Mouse (Mus musculus) hindbrain, postnatal 0 days (tissue): Measurements from ENCODE around the gene Myo18b. TPM values are rescaled to one million over a fixed set of nuclear protein-coding genes. Genes with fewer than 3 reads are reported as not detected.

ENCODE experiments used
- ATAC-seq: fragments of 200-750 bp; cut with Nextera tagmentation; 2 replicates; pipeline ENCODE4 v1.8.0; 2017; ENCODE audit warnings: mild to moderate bottlenecking, moderate TSS enrichment, moderate library complexity
- DNase-seq: peaks from one replicate; pipeline ENCODE4 v3.0.0-alpha.2; 2015; ENCODE audit warnings: low spot score
- H3K27ac ChIP-seq: fragments of 300-500 bp; sonication (generic); 2 replicates; pipeline ENCODE4 v1.5.1; 2014; ENCODE audit warnings: mild to moderate bottlenecking
- H3K27me3 ChIP-seq: fragments of 300-500 bp; sonication (generic); 2 replicates; pipeline ENCODE4 v1.6.1; 2014; ENCODE audit warnings: low read length, mixed read lengths; ENCODE audit not compliant: insufficient read depth
- H3K36me3 ChIP-seq: fragments of 300-500 bp; sonication (generic); 2 replicates; pipeline ENCODE4 v1.6.1; 2014; ENCODE audit warnings: low read length, mixed read lengths; ENCODE audit not compliant: insufficient read depth
- H3K4me1 ChIP-seq: fragments of 300-500 bp; sonication (generic); 2 replicates; pipeline ENCODE4 v1.6.1; 2014; ENCODE audit warnings: antibody characterized with exemption, low read length, mixed read lengths; ENCODE audit not compliant: insufficient read depth
- H3K4me2 ChIP-seq: fragments of 300-500 bp; sonication (generic); 2 replicates; pipeline ENCODE4 v1.6.1; 2014; ENCODE audit warnings: low read depth, mild to moderate bottlenecking, low read length, moderate library complexity, mixed read lengths
- H3K4me3 ChIP-seq: fragments of 300-500 bp; sonication (generic); 2 replicates; pipeline ENCODE4 v1.5.1; 2014; ENCODE audit warnings: low read length
- H3K9ac ChIP-seq: fragments of 300-500 bp; sonication (generic); replicated peaks from 2 replicates; pipeline ENCODE4 v1.6.1; 2014; ENCODE audit warnings: mild to moderate bottlenecking, low read length, moderate library complexity, mixed read lengths
- H3K9me3 ChIP-seq: fragments of 300-500 bp; sonication (generic); 2 replicates; pipeline ENCODE4 v1.6.1; 2016; ENCODE audit warnings: low read length, mixed read lengths
- CTCF ChIP-seq: IDR thresholded peaks from 2 replicates; pipeline ENCODE4 v1.5.1; 2016; ENCODE audit warnings: antibody characterized with exemption, control low read depth, low read depth
- WGBS: fragments of 180-500 bp; shearing (Covaris S2); extraction: QIAGEN DNeasy Blood & Tissue Kit; methylation state at CpG from one replicate; pipeline ENCODE4 v1.1.7; 2014; 5-methylcytosine and 5-hydroxymethylcytosine counted together
- polyA plus RNA-seq: library from polyadenylated mRNA; unstranded; fragments of >200 nt; fragmentation: Nextera tagmentation; extraction: Ambion mirVana; gene quantifications from 2 replicates; pipeline ENCODE4 v1.2.1, GENCODE M21; 2015
- total RNA-seq: library from RNA; depleted of rRNA; stranded (reverse); fragments of >200 nt; gene quantifications from 2 replicates; pipeline ENCODE4 v1.2.3, GENCODE M21; 2014; rRNA removed

Gene Myo18b
- total RNA-seq (1.9 and 2.3 TPM in 2 replicates), polyA plus RNA-seq (0.75 and 1.1 TPM in 2 replicates)

DNA sequence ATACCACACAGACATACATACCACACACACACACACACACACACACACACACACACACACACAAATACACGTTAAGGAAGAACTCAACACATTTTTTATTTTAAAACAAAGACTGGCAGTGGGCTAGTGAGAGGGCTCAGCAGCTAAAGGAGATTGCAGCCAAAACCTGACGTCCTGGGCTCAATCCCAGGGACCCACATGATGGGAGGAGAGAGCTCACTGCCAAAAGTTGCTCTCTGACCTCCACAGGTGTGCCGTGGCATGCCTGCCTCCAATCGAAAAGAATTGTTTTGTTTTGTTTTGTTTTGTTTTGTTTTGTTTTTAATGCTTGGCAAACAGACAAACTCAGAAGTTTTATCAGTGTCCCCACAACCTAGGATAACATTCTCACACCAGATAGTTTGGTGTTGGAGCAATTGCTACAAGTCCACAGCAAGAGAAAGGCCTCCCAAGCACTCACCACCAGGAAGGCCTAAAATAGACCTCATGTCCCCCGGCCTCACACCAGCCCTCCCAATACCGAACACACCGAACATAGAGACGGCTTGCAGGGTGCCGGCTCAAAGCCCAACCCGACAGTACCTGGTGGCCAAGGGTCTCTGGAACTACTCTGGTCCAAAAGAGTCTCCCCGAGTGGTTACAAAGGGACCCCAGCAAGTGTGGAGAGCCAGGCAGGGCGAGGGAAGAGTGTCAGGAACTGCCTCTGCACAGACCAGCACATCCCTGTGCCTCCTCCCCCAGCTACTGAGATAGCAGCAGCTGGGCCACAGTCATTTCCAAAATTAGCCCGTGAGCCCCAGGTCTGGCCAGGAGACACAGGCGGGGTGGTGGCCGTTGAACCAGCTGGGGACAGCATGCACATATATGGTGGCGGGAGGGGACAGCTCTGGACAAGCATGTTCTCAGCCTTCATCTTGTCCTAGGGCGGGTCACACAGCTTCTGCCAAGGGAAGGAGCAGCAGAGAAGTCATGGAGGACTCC lies at the start of gene Myo18b:
Gene Myo18b (minus strand): TSS at position 689 of the 981 bp plus-strand sequence.
- no peak for ATAC-seq
- no peak for DNase-seq
- WGBS, result 75% methylated on average over 17 of the region's 17 CpGs
- Histone ChIP-seq H3K4me1 (no peaks in the 10 kb centered on the region), H3K4me3 (no peak within 1 kb of the TSS), H3K9ac (no peak within 1 kb of the TSS), H3K27me3 (no peaks in the 10 kb centered on the region), H3K27ac (no peak within 1 kb of the TSS), H3K4me2 (no peak within 1 kb of the TSS), H3K36me3 (no peaks in the 10 kb centered on the region), H3K9me3 (0 out of 2 replicates have a peak, but pooled peaks cover 2% of the 10 kb centered on the region)
- TF ChIP-seq CTCF, result no peak

- Histone ChIP-seq H3K9me3 (no peaks in the 10 kb centered on the region), H3K9ac (no peak overlapping the region), H3K27ac (no peak overlapping the region), H3K4me1 (no peaks in the 10 kb centered on the region), H3K36me3 (peaks cover 4% of the 10 kb centered on the region; the same call in 1 of the 2 replicates), H3K27me3 (no peaks in the 10 kb centered on the region), H3K4me3 (no peak overlapping the region), H3K4me2 (no peak overlapping the region)
- no peak for TF ChIP-seq CTCF
- ATAC-seq (no peak), DNase-seq (no peak)
- WGBS, result 72% methylated on average over 7 of the region's 7 CpGs
These were observed 49.8 kb upstream of the Myo18b start for GRCm38 (mm10) chr5:112945925-112946324.

DNA sequence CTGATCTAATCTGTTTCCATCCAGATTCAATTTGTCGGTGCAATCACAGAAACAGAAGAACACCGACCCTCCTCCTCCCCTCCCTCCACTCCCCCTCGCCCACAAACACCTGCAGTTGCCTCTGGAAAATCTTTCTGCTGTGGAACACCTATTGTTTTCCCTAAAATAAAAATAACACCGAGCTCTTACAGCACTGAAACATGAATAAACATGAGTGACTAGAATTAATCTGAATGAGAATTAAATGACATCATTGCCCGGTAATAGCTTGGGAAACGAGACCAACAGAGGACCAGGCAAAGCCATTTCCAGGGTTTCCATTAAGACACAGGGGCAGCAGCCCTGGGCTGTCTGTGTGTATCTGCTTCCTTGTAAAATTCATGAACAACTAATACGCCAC lies 46.1 kb upstream of the Myo18b start:
- 43% methylated on average over 7 of the region's 7 CpGs for WGBS
- TF ChIP-seq CTCF, result no peak

GRCm38 (mm10) chr5:112941001-112941400 lies 44.8 kb upstream of the Myo18b start:
- H3K9ac ChIP-seq, result no peak overlapping the region
- ATAC-seq (no peak), DNase-seq (no peak)
- H3K27ac ChIP-seq, result no peak overlapping the region
- no peak overlapping the region for H3K4me3 ChIP-seq
- no peaks in the 10 kb centered on the region for H3K27me3 ChIP-seq
- H3K4me1 ChIP-seq, result no peaks in the 10 kb centered on the region
- no peaks in the 10 kb centered on the region for H3K9me3 ChIP-seq
- no peak overlapping the region for H3K4me2 ChIP-seq
- 92% methylated on average over 12 of the region's 12 CpGs for WGBS
- peaks cover under 1% of the 10 kb centered on the region; the same call in 1 of the 2 replicates for H3K36me3 ChIP-seq
- TF ChIP-seq CTCF, result no peak

More for the DNA sequence above, 46.1 kb upstream of the Myo18b start:
- Histone ChIP-seq H3K4me2 (no peak overlapping the region), H3K9ac (no peak overlapping the region), H3K4me3 (no peak overlapping the region), H3K4me1 (no peaks in the 10 kb centered on the region), H3K27ac (peak overlapping the region; percentile 12; the same call in 1 of the 2 replicates), H3K27me3 (no peaks in the 10 kb centered on the region), H3K36me3 (peaks cover 4% of the 10 kb centered on the region), H3K9me3 (no peaks in the 10 kb centered on the region)
- ATAC-seq (peak; percentile 27; the same call in 1 of the 2 replicates), DNase-seq (no peak)

- WGBS, result 82% methylated on average over 10 of the region's 10 CpGs
- Histone ChIP-seq H3K4me3 (no peak overlapping the region), H3K9ac (no peak overlapping the region), H3K4me1 (no peaks in the 10 kb centered on the region), H3K9me3 (no peaks in the 10 kb centered on the region), H3K36me3 (peaks cover 8% of the 10 kb centered on the region; the same call in 1 of the 2 replicates), H3K27ac (no peak overlapping the region), H3K27me3 (no peaks in the 10 kb centered on the region), H3K4me2 (no peak overlapping the region)
- DNase-seq (no peak), ATAC-seq (no peak)
- TF ChIP-seq CTCF, result no peak
These were observed 40.5 kb upstream of the Myo18b start for GRCm38 (mm10) chr5:112936632-112937031.

- Histone ChIP-seq H3K27me3 (no peaks in the 10 kb centered on the region), H3K4me2 (no peak overlapping the region), H3K4me3 (no peak overlapping the region), H3K4me1 (no peaks in the 10 kb centered on the region), H3K36me3 (peaks cover 8% of the 10 kb centered on the region; the same call in 1 of the 2 replicates), H3K9ac (no peak overlapping the region), H3K9me3 (no peaks in the 10 kb centered on the region), H3K27ac (no peak overlapping the region)
- TF ChIP-seq CTCF, result no peak
- WGBS, result 93% methylated on average over 8 of the region's 8 CpGs
- ATAC-seq (no peak), DNase-seq (no peak)
These were observed 39.3 kb upstream of the Myo18b start for GRCm38 (mm10) chr5:112935436-112935835.
